Mouse (Mus musculus): Measurements from ENCODE around the gene 4930503B20Rik. TPM values are rescaled to one million over a fixed set of nuclear protein-coding genes. Genes with fewer than 3 reads are reported as not detected.

4930503B20Rik gene
- total RNA-seq (2014; rRNA removed), result not detected in 2 replicates
- 0.12 TPM in 1 of 2 replicates, not detected in the other for polyA plus RNA-seq (2015; fragmentation: Nextera tagmentation; extraction: Ambion mirVana)

GRCm38 (mm10) chr3:146651217-146651616, at the start of gene 4930503B20Rik:
Gene 4930503B20Rik, minus strand, starts transcription at chr3:146651317.
- H3K9me3 ChIP-seq (ENCODE audit: low read length), result no peaks in the 10 kb centered on the region
- H3K36me3 ChIP-seq (ENCODE audit: insufficient read depth), result no peaks in the 10 kb centered on the region
- H3K4me3 ChIP-seq (ENCODE audit: low read depth, low read length), result no peak within 1 kb of the TSS
- H3K27ac ChIP-seq (ENCODE audit: low read depth, low read length), result no peak within 1 kb of the TSS
- ATAC-seq (no peak), DNase-seq (no peak)
- no peak for TF ChIP-seq CTCF (IDR thresholded peaks at IDR 0.05; ENCODE audit: low read depth)
- no peaks in the 10 kb centered on the region for H3K4me1 ChIP-seq (ENCODE audit: insufficient read depth)
- WGBS, result 91% methylated on average over 3 of the region's 3 CpGs
- H3K9ac ChIP-seq, result no peak within 1 kb of the TSS
- no peaks in the 10 kb centered on the region for H3K27me3 ChIP-seq (ENCODE audit: insufficient read depth, low read length)
- no peak within 1 kb of the TSS for H3K4me2 ChIP-seq (ENCODE audit: low read depth)

DNA sequence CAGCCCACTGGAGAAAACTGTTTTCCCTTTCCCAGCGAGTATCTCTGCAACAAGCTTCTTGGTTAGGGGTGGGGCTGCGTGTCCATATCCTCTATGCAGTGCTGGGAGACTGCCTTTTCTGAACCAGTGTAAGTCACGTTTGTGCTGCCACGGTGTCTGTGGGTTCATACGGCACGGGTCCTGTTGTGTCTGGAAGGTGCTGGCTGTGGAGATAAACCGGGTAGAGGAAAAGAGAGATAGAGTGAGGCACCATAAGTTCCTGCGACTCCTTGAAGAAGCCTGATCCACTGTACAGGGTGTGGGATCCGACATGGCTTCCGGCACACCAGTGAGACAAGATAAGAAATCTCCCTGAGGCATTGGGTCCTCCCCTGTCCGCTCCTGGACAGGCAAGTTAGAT, 48.9 kb upstream of the 4930503B20Rik start:
- H3K27ac ChIP-seq (ENCODE audit: low read depth, low read length), result no peak overlapping the region
- H3K4me1 ChIP-seq (ENCODE audit: insufficient read depth), result no peaks in the 10 kb centered on the region
- no peak overlapping the region for H3K9ac ChIP-seq
- H3K36me3 ChIP-seq (ENCODE audit: insufficient read depth), result no peaks in the 10 kb centered on the region
- 90% methylated on average over 11 of the region's 11 CpGs for WGBS
- no peak for DNase-seq
- no peak overlapping the region for H3K4me3 ChIP-seq (ENCODE audit: low read depth, low read length)
- ATAC-seq, result no peak
- no peak overlapping the region for H3K4me2 ChIP-seq (ENCODE audit: low read depth)
- no peak for TF ChIP-seq CTCF (IDR thresholded peaks at IDR 0.05; ENCODE audit: low read depth)
- no peaks in the 10 kb centered on the region for H3K9me3 ChIP-seq (ENCODE audit: low read length)
- H3K27me3 ChIP-seq (ENCODE audit: insufficient read depth, low read length), result no peaks in the 10 kb centered on the region

GRCm38 (mm10) chr3:146698982-146699381, 47.9 kb upstream of the 4930503B20Rik start:
- no peaks in the 10 kb centered on the region for H3K9me3 ChIP-seq (ENCODE audit: low read length)
- TF ChIP-seq CTCF (IDR thresholded peaks at IDR 0.05; ENCODE audit: low read depth), result no peak
- H3K4me3 ChIP-seq (ENCODE audit: low read depth, low read length), result no peak overlapping the region
- H3K4me2 ChIP-seq (ENCODE audit: low read depth), result no peak overlapping the region
- H3K27ac ChIP-seq (ENCODE audit: low read depth, low read length), result no peak overlapping the region
- no peak overlapping the region for H3K9ac ChIP-seq
- DNase-seq (no peak), ATAC-seq (no peak)
- WGBS, result 73% methylated on average over 11 of the region's 11 CpGs
- no peaks in the 10 kb centered on the region for H3K36me3 ChIP-seq (ENCODE audit: insufficient read depth)
- no peaks in the 10 kb centered on the region for H3K27me3 ChIP-seq (ENCODE audit: insufficient read depth, low read length)
- no peaks in the 10 kb centered on the region for H3K4me1 ChIP-seq (ENCODE audit: insufficient read depth)

DNA sequence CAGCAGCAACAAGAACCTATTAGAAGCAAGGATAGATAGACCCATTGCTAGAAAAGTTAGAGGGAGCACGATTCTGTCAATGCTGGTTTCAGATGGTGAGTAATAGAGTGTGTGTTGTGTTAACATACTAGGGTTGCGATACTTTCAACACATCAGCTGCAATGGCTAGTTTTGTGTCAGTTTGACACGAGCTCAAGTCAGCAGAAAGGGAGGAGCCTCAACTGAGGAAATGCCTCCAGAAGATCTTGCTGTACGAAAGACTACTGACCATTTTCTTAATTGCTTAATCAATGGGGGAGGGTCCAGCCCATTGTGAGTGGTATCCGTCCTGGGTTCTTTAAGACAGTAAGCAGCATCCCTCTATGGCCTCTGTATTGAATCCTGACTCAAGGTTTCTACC, 41.4 kb upstream of the 4930503B20Rik start:
- H3K4me2 ChIP-seq (ENCODE audit: low read depth), result no peak overlapping the region
- TF ChIP-seq CTCF (IDR thresholded peaks at IDR 0.05; ENCODE audit: low read depth), result no peak
- H3K36me3 ChIP-seq (ENCODE audit: insufficient read depth), result no peaks in the 10 kb centered on the region
- DNase-seq (no peak), ATAC-seq (no peak)
- 85% methylated on average over 5 of the region's 5 CpGs for WGBS
- H3K4me1 ChIP-seq (ENCODE audit: insufficient read depth), result no peaks in the 10 kb centered on the region
- no peak overlapping the region for H3K9ac ChIP-seq
- no peaks in the 10 kb centered on the region for H3K27me3 ChIP-seq (ENCODE audit: insufficient read depth, low read length)
- H3K27ac ChIP-seq (ENCODE audit: low read depth, low read length), result no peak overlapping the region
- no peak overlapping the region for H3K4me3 ChIP-seq (ENCODE audit: low read depth, low read length)
- H3K9me3 ChIP-seq (ENCODE audit: low read length), result no peaks in the 10 kb centered on the region

DNA sequence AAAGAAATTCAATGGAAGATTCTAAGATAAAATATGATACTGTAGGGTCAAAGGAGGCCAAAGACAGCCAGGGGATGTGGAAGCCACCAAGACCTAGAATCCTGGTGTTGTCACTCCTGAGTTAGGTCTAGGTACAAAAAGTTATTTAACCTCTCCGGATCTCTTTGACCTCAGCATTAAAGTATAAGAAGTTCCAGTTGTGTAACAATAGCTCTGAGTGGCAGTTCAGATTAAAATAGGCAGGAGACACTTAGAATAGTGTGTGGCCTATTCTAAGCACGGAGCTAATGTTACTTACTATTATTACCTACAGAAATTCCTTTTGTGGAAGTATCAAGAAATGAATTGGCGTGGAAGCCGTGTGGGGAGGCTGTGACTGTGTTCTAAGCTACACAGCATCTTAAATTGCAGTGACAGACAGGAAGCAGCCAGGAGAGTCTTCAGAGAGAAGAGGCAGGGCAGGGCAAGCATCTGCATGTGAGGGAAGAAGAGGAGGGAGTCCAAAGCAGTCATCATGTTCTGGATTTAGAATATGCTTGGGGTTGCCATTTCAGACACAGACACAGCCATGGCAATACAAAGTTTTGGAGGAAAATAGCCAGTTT, 36.1 kb upstream of the 4930503B20Rik start:
- DNase-seq (no peak), ATAC-seq (no peak)
- no peaks in the 10 kb centered on the region for H3K36me3 ChIP-seq (ENCODE audit: insufficient read depth)
- H3K4me3 ChIP-seq (ENCODE audit: low read depth, low read length), result no peak overlapping the region
- H3K27me3 ChIP-seq (ENCODE audit: insufficient read depth, low read length), result no peaks in the 10 kb centered on the region
- no peak overlapping the region for H3K27ac ChIP-seq (ENCODE audit: low read depth, low read length)
- H3K4me1 ChIP-seq (ENCODE audit: insufficient read depth), result peaks cover 14% of the 10 kb centered on the region
- H3K9me3 ChIP-seq (ENCODE audit: low read length), result no peaks in the 10 kb centered on the region
- H3K9ac ChIP-seq, result no peak overlapping the region
- 69% methylated on average over 4 of the region's 4 CpGs for WGBS
- no peak overlapping the region for H3K4me2 ChIP-seq (ENCODE audit: low read depth)
- TF ChIP-seq CTCF (IDR thresholded peaks at IDR 0.05; ENCODE audit: low read depth), result no peak

- Histone ChIP-seq H3K27ac (ENCODE audit: low read depth, low read length) (no peak overlapping the region), H3K4me3 (ENCODE audit: low read depth, low read length) (no peak overlapping the region), H3K9me3 (ENCODE audit: low read length) (no peaks in the 10 kb centered on the region), H3K36me3 (ENCODE audit: insufficient read depth) (no peaks in the 10 kb centered on the region), H3K4me2 (ENCODE audit: low read depth) (no peak overlapping the region), H3K27me3 (ENCODE audit: insufficient read depth, low read length) (no peaks in the 10 kb centered on the region), H3K9ac (no peak overlapping the region), H3K4me1 (ENCODE audit: insufficient read depth) (peaks cover 17% of the 10 kb centered on the region)
- ATAC-seq (no peak), DNase-seq (no peak)
- 91% methylated on average over 8 of the region's 8 CpGs for WGBS
- TF ChIP-seq CTCF (IDR thresholded peaks at IDR 0.05; ENCODE audit: low read depth), result no peak
These were observed 35.3 kb upstream of the 4930503B20Rik start for GRCm38 (mm10) chr3:146686428-146686827.

GRCm38 (mm10) chr3:146684811-146685675, 33.9 kb upstream of the 4930503B20Rik start, which contains the start of gene Samd13:
Gene Samd13, minus strand, starts transcription at chr3:146685592.
- 6% methylated on average over 50 of the region's 50 CpGs for WGBS
- H3K27me3 ChIP-seq (ENCODE audit: insufficient read depth, low read length), result no peaks in the 10 kb centered on the region
- DNase-seq (peak; percentile 68), ATAC-seq (peak; percentile 94)
- H3K4me3 ChIP-seq (ENCODE audit: low read depth, low read length), result peak within 1 kb of the TSS; percentile 38
- H3K27ac ChIP-seq (ENCODE audit: low read depth, low read length), result no peak within 1 kb of the TSS
- H3K4me2 ChIP-seq (ENCODE audit: low read depth), result peak within 1 kb of the TSS; percentile 75
- no peaks in the 10 kb centered on the region for H3K9me3 ChIP-seq (ENCODE audit: low read length)
- no peaks in the 10 kb centered on the region for H3K36me3 ChIP-seq (ENCODE audit: insufficient read depth)
- TF ChIP-seq CTCF (IDR thresholded peaks at IDR 0.05; ENCODE audit: low read depth), result peak; percentile 17; the same call in 1 of the 2 replicates
- peak within 1 kb of the TSS; percentile 41 for H3K9ac ChIP-seq
- peaks cover 18% of the 10 kb centered on the region for H3K4me1 ChIP-seq (ENCODE audit: insufficient read depth)

Measured in forebrain, postnatal 0 days (tissue).